Mouse (Mus musculus) MEL (cell line): ENCODE measurements around the gene Tspan9. TPM values are rescaled to one million over a fixed set of nuclear protein-coding genes. Genes with fewer than 3 reads are reported as not detected.

Experiments
- DNase-seq: peaks from one replicate; pipeline ENCODE4 v3.0.0; 2011; ENCODE audit warnings: low read depth, low spot score
- H3K27ac ChIP-seq: 2 replicates; pipeline ENCODE4 v1.5.1; 2012; ENCODE audit warnings: low read depth, mild to moderate bottlenecking, control low read depth, low read length, moderate library complexity; ENCODE audit not compliant: control insufficient read depth
- H3K27me3 ChIP-seq, 2 experiments: fragments of 150-350 bp in 1 of 2; sonication (generic) in 1 of 2; 2 replicates each; pipeline ENCODE4 v1.6.1; 2012; ENCODE audit warnings: low read length in 2 of 2, mild to moderate bottlenecking in 2 of 2, improper control_type of control experiment in 1 of 2, moderate library complexity in 1 of 2; ENCODE audit not compliant: insufficient read depth in 2 of 2, control insufficient read depth in 1 of 2
- H3K36me3 ChIP-seq, 2 experiments: 2 replicates each; pipeline ENCODE4 v1.6.1; 2012 to 2014; ENCODE audit warnings: low read length in 2 of 2, improper control_type of control experiment in 1 of 2, inconsistent platforms in 1 of 2, mild to moderate bottlenecking in 1 of 2; ENCODE audit not compliant: insufficient read depth in 2 of 2, control insufficient read depth in 1 of 2
- H3K4me1 ChIP-seq, 2 experiments: fragments of 150-350 bp in 1 of 2; sonication (generic) in 1 of 2; 2 replicates each; pipeline ENCODE4 v1.6.1; 2012; ENCODE audit warnings: low read length in 2 of 2, improper control_type of control experiment in 1 of 2, mild to moderate bottlenecking in 1 of 2; ENCODE audit not compliant: insufficient read depth in 2 of 2, control insufficient read depth in 1 of 2
- H3K4me3 ChIP-seq, 2 experiments: fragments of 150-350 bp in 1 of 2; sonication (generic) in 1 of 2; 2 replicates each; pipeline ENCODE4 v1.5.1; 2012; ENCODE audit warnings: low read depth in 2 of 2, low read length in 2 of 2, mild to moderate bottlenecking in 2 of 2, moderate library complexity in 2 of 2, control low read depth in 1 of 2, improper control_type of control experiment in 1 of 2; ENCODE audit not compliant: control insufficient read depth in 1 of 2, insufficient read depth in 1 of 2
- H3K79me2 ChIP-seq: 2 replicates; pipeline ENCODE4 v1.6.1; 2012; ENCODE audit warnings: mild to moderate bottlenecking, low read length, moderate library complexity; ENCODE audit not compliant: control insufficient read depth, poor library complexity, insufficient read depth
- H3K9ac ChIP-seq: 2 replicates; pipeline ENCODE4 v1.6.1; 2012; ENCODE audit warnings: low read depth, mild to moderate bottlenecking, control low read depth, low read length, moderate library complexity; ENCODE audit not compliant: control insufficient read depth, poor library complexity, severe bottlenecking
- H3K9me3 ChIP-seq: fragments of 150-350 bp; sonication (generic); replicated peaks from 2 replicates; pipeline ENCODE4 v1.6.1; 2012; ENCODE audit warnings: mild to moderate bottlenecking, low read length, improper control_type of control experiment, moderate library complexity; ENCODE audit not compliant: insufficient read depth
- BHLHE40 ChIP-seq: IDR thresholded peaks from 2 replicates; pipeline ENCODE4 v1.6.1; 2012; ENCODE audit warnings: low read depth, mild to moderate bottlenecking, inconsistent platforms, low read length, improper control_type of control experiment, borderline replicate concordance
- CHD1 ChIP-seq: IDR thresholded peaks from 2 replicates; pipeline ENCODE4 v1.6.1; 2012; ENCODE audit warnings: low read depth, mild to moderate bottlenecking, inconsistent platforms, low read length, improper control_type of control experiment
- EP300 ChIP-seq, 2 experiments: IDR thresholded peaks; 2 replicates each; pipeline ENCODE4 v1.6.1; 2011; ENCODE audit warnings: improper control_type of control experiment in 2 of 2, low read length in 2 of 2, low read depth in 1 of 2, mild to moderate bottlenecking in 1 of 2
- GABPA ChIP-seq: IDR thresholded peaks from 2 replicates; pipeline ENCODE4 v1.6.1; 2012; ENCODE audit warnings: low read depth, mild to moderate bottlenecking, inconsistent platforms, low read length, improper control_type of control experiment, moderate library complexity
- JUND ChIP-seq: IDR thresholded peaks from 2 replicates; pipeline ENCODE4 v1.6.1; 2011; ENCODE audit warnings: low read depth, mild to moderate bottlenecking, improper control_type of control experiment, low read length
- KAT2A ChIP-seq: conservative IDR thresholded peaks from 2 replicates; pipeline ENCODE4 v1.6.1; 2012; ENCODE audit warnings: low read depth, low read length, improper control_type of control experiment, inconsistent platforms
- MAX ChIP-seq: IDR thresholded peaks from 2 replicates; pipeline ENCODE4 v1.6.1; 2011; ENCODE audit warnings: low read length, improper control_type of control experiment
- MXI1 ChIP-seq: IDR thresholded peaks from 2 replicates; pipeline ENCODE4 v1.6.1; 2011; ENCODE audit warnings: mild to moderate bottlenecking, low read depth, low read length, improper control_type of control experiment
- MYB ChIP-seq: IDR thresholded peaks from 2 replicates; pipeline ENCODE4 v1.6.1; 2011; ENCODE audit warnings: mild to moderate bottlenecking, low read depth, low read length, improper control_type of control experiment
- MYC ChIP-seq: IDR thresholded peaks from 2 replicates; pipeline ENCODE4 v1.6.1; 2011; ENCODE audit warnings: low read depth, mild to moderate bottlenecking, low read length, improper control_type of control experiment, moderate library complexity
- NELFE ChIP-seq: IDR thresholded peaks from 2 replicates; pipeline ENCODE4 v1.6.1; 2011; ENCODE audit warnings: low read depth, low read length, improper control_type of control experiment
- POLR2A ChIP-seq, 2 experiments: IDR thresholded peaks; 2 replicates each; pipeline ENCODE4 v1.6.1; 2011 to 2012; ENCODE audit warnings: low read length in 2 of 2, mild to moderate bottlenecking in 2 of 2, control low read depth in 1 of 2, improper control_type of control experiment in 1 of 2, low read depth in 1 of 2, moderate library complexity in 1 of 2; ENCODE audit not compliant: control insufficient read depth in 1 of 2, insufficient read depth in 1 of 2, poor library complexity in 1 of 2
- POLR2AphosphoS2 ChIP-seq: IDR thresholded peaks from 2 replicates; pipeline ENCODE4 v1.6.1; 2011; ENCODE audit warnings: low read length, improper control_type of control experiment
- POLR2AphosphoS5 ChIP-seq: IDR thresholded peaks from 2 replicates; pipeline ENCODE4 v1.6.1; 2012; ENCODE audit warnings: low read depth, borderline replicate concordance, mild to moderate bottlenecking, inconsistent platforms, low read length, moderate library complexity, mixed read lengths
- RCOR1 ChIP-seq: IDR thresholded peaks from 2 replicates; pipeline ENCODE4 v1.6.1; 2012; ENCODE audit warnings: low read depth, mild to moderate bottlenecking, inconsistent platforms, low read length, improper control_type of control experiment
- SMC3 ChIP-seq: IDR thresholded peaks from 2 replicates; pipeline ENCODE4 v1.6.1; 2011; ENCODE audit warnings: low read depth, low read length, improper control_type of control experiment
- TAL1 ChIP-seq: IDR thresholded peaks from 2 replicates; pipeline ENCODE4 v1.6.1; 2012; ENCODE audit warnings: mild to moderate bottlenecking, inconsistent platforms, low read length, moderate library complexity, mixed read lengths
- TBP ChIP-seq: IDR thresholded peaks from 2 replicates; pipeline ENCODE4 v1.8.0; 2011; ENCODE audit warnings: low read depth, low read length, improper control_type of control experiment
- ZC3H11A ChIP-seq: IDR thresholded peaks from 2 replicates; pipeline ENCODE4 v1.6.1; 2012; ENCODE audit warnings: low read depth, mild to moderate bottlenecking, inconsistent platforms, low read length, improper control_type of control experiment
- polyA plus RNA-seq, 2 experiments: library from polyadenylated mRNA; stranded (reverse) in 1 of 2; unstranded in 1 of 2; fragments of >175 nt in 1 of 2; fragments of >200 nt in 1 of 2; gene quantifications; 2 replicates each; pipeline versions ENCODE4 v1.2.1 to v1.2.4; 2012; ENCODE audit warnings: low replicate concordance in 2 of 2, low read depth in 1 of 2; ENCODE audit not compliant: insufficient read length in 2 of 2, insufficient read depth in 1 of 2, missing spikeins in 1 of 2
- total RNA-seq: library from RNA; depleted of rRNA; stranded (reverse); fragments of 300-350 nt; gene quantifications from 2 replicates; pipeline ENCODE4 v1.2.3, GENCODE M21; 2012

Gene Tspan9
- total and polyA plus RNA-seq, 3 experiments, result 0.08 to 3.4 TPM; not detected in 1

DNA sequence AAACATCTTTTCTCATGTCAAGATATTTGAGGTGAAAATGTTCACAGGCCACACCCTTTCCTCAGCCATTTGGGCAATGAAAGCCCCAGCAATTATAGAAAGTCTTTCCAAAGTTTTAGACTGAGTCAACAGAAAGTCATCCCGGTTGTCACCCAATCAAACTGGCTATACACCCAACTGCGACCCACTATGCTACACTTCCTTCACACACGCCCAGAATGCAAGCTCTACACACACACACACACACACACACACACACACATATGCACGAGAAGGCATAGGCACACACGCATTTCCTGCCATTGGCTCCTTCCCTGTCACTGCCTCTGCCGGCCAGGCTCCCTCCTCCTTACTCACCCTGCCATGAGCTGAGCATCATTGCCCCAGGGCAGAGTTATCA lies 99.9 kb downstream of the Tspan9 start:
- Histone ChIP-seq H3K9ac (no peak overlapping the region), H3K4me3 (no peak overlapping the region), H3K36me3 (no peaks in the 10 kb centered on the region), H3K27me3 (no peaks in the 10 kb centered on the region), H3K9me3 (no peaks in the 10 kb centered on the region), H3K4me1 (no peaks in the 10 kb centered on the region), H3K79me2 (no peaks in the 10 kb centered on the region), H3K27ac (no peak overlapping the region)
- no peak for DNase-seq
- TF ChIP-seq MXI1 (no peak), GABPA (no peak), MYB (no peak), MAX (no peak), TAL1 (no peak), JUND (no peak), MYC (no peak), KAT2A (no peak), POLR2AphosphoS2 (no peak), POLR2AphosphoS5 (no peak), SMC3 (no peak), NELFE (no peak), TBP (no peak), ZC3H11A (no peak), POLR2A (IDR thresholded peaks at IDR 0.05; ENCODE audit: control insufficient read depth in 1 of 2, insufficient read depth in 1 of 2, low read depth in 1 of 2, low read length in 2 of 2, poor library complexity in 1 of 2) (no peak), EP300 (IDR thresholded peaks at IDR 0.05; ENCODE audit: low read depth in 1 of 2, low read length in 2 of 2) (no peak), RCOR1 (no peak)

- no peak for DNase-seq
- H3K27ac ChIP-seq, result no peak overlapping the region
- no peaks in the 10 kb centered on the region for H3K27me3 ChIP-seq
- no peak overlapping the region for H3K9ac ChIP-seq
- TF ChIP-seq CHD1 (no peak), BHLHE40 (no peak)
- no peaks in the 10 kb centered on the region for H3K79me2 ChIP-seq
- no peak overlapping the region for H3K4me3 ChIP-seq
- no peaks in the 10 kb centered on the region for H3K4me1 ChIP-seq
- H3K9me3 ChIP-seq, result no peaks in the 10 kb centered on the region
- no peaks in the 10 kb centered on the region for H3K36me3 ChIP-seq
These were observed 101.6 kb downstream of the Tspan9 start for GRCm38 (mm10) chr6:128041836-128042235.
